Mouse (Mus musculus) megakaryocyte, embryonic 14.5 days (primary cell): Measurements from ENCODE around the gene Praf2.

ENCODE experiments used
- FLI1 ChIP-seq: IDR thresholded peaks from 2 replicates; pipeline ENCODE4 v1.6.1; 2012; ENCODE audit warnings: low read length, inconsistent platforms, mixed read lengths
- GATA1 ChIP-seq: IDR thresholded peaks from 3 replicates; pipeline ENCODE4 v1.6.1; 2012; ENCODE audit warnings: mixed read lengths, low read length, inconsistent platforms, borderline replicate concordance

DNA sequence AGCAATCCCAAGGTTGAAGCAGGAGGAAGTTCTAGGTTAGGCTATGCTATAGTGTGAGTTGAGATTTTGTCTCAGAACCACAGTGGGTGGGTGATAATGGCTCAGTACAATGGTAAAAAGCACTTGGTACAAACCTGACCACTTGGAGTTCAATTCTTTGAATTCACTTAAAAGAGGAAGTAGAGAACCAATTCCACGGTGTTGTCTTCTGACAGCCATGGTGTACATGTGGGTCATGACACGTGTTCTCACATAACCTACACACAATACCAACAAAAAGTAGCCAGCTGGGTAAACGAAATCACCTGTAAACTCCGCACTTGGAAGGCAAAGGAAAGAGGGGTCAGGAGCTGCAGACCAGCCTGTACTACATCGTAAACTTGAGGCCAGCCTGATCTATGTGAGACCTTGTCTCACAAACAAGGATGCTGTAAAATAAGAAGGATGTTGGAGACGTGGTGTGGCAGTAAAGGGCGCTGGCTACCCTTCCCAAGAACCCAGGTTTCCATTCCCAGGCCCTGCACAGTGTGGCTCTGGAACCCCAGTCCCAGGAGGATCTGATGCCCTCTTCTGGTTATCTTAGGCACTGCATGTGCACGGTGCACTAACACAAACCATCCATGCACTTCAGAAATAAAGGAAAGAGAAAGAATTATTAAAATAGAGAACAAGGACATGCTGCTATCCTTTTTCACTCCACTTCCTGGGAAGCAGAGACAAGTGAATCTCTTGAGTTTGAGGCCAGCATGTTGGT is 48.3 kb downstream of the Praf2 start:
- TF ChIP-seq GATA1 (no peak), FLI1 (no peak)
